Mouse (Mus musculus) forebrain, embryonic 13.5 days (tissue): ENCODE measurements around the gene B3gnt2. TPM values are rescaled to one million over a fixed set of nuclear protein-coding genes. Genes with fewer than 3 reads are reported as not detected.

Experiments used
- ATAC-seq: fragments of 200-750 bp; cut with Nextera tagmentation; 2 replicates; pipeline ENCODE4 v1.8.0; 2017
- H3K27ac ChIP-seq: fragments of 300-500 bp; sonication (generic); 2 replicates; pipeline ENCODE4 v1.5.1; 2015; ENCODE audit warnings: inconsistent platforms, mild to moderate bottlenecking, moderate library complexity
- H3K27me3 ChIP-seq: fragments of 300-500 bp; sonication (generic); 2 replicates; pipeline ENCODE4 v1.6.1; 2015; ENCODE audit warnings: mild to moderate bottlenecking, inconsistent platforms
- H3K36me3 ChIP-seq: fragments of 300-500 bp; sonication (generic); 2 replicates; pipeline ENCODE4 v1.6.1; 2015; ENCODE audit warnings: mild to moderate bottlenecking, inconsistent platforms; ENCODE audit not compliant: poor library complexity, severe bottlenecking
- H3K4me1 ChIP-seq: fragments of 300-500 bp; sonication (generic); 2 replicates; pipeline ENCODE4 v1.6.1; 2015; ENCODE audit warnings: inconsistent platforms
- H3K4me2 ChIP-seq: fragments of 300-500 bp; sonication (generic); 2 replicates; pipeline ENCODE4 v1.6.1; 2015; ENCODE audit warnings: inconsistent platforms, mild to moderate bottlenecking, moderate library complexity
- H3K4me3 ChIP-seq: fragments of 300-500 bp; sonication (generic); 2 replicates; pipeline ENCODE4 v1.5.1; 2015; ENCODE audit warnings: mild to moderate bottlenecking, inconsistent platforms
- H3K9ac ChIP-seq: fragments of 300-500 bp; sonication (generic); 2 replicates; pipeline ENCODE4 v1.6.1; 2015; ENCODE audit warnings: mild to moderate bottlenecking, inconsistent platforms
- H3K9me3 ChIP-seq: fragments of 300-500 bp; sonication (generic); replicated peaks from 2 replicates; pipeline ENCODE4 v1.6.1; 2016; ENCODE audit warnings: inconsistent platforms
- WGBS: fragments of 180-500 bp; shearing (Covaris S2); methylation state at CpG from one replicate; pipeline ENCODE4 v1.1.7; 2015; 5-methylcytosine and 5-hydroxymethylcytosine counted together
- polyA plus RNA-seq: library from polyadenylated mRNA; unstranded; fragments of >200 nt; fragmentation: Nextera tagmentation; extraction: Ambion mirVana; gene quantifications from 2 replicates; pipeline ENCODE4 v1.2.1, GENCODE M21; 2015

B3gnt2 gene
- polyA plus RNA-seq, 1 experiment from 2014 or later = 2.2 TPM

- no peak overlapping the region for H3K9ac ChIP-seq
- whole genome bisulfite sequencing = 25% methylated on average over 9 of the region's 9 CpGs
- H3K9me3 ChIP-seq = no peaks in the 10 kb centered on the region
- no peaks in the 10 kb centered on the region for H3K27me3 ChIP-seq
- H3K4me1 ChIP-seq = no peaks in the 10 kb centered on the region
- H3K27ac ChIP-seq = no peak overlapping the region
- H3K4me2 ChIP-seq = no peak overlapping the region
- H3K4me3 ChIP-seq = no peak overlapping the region
- H3K36me3 ChIP-seq = no peaks in the 10 kb centered on the region
- peak; percentile 43 for ATAC-seq
Measured at GRCm38 (mm10) chr11:22799987-22800424, 60.8 kb downstream of the B3gnt2 start.

DNA sequence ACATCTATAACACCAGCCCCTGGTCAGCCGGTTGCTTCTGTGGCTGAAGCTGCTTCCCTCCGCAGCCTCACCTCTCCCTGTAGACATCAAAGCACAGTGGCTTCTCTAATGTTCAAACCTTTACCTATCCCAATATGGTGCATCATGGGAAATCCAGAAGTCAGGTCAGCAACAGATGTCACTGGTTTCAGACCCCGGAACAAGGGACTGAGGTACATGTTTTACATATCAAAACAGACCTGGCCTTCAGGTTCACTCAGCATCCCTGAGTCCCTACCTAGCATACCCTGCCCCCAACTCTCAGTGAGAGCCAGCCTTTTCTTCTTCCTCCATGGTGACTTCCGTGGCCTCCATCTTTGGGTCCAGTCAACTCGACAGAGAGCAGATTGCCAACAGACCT lies 61.8 kb downstream of the B3gnt2 start:
- Histone ChIP-seq H3K4me3 (no peak overlapping the region), H3K9me3 (no peaks in the 10 kb centered on the region), H3K4me2 (no peak overlapping the region), H3K9ac (no peak overlapping the region), H3K36me3 (no peaks in the 10 kb centered on the region), H3K27me3 (no peaks in the 10 kb centered on the region), H3K27ac (no peak overlapping the region), H3K4me1 (no peaks in the 10 kb centered on the region)
- no peak for ATAC-seq
- WGBS = 78% methylated on average over 5 of the region's 5 CpGs

DNA sequence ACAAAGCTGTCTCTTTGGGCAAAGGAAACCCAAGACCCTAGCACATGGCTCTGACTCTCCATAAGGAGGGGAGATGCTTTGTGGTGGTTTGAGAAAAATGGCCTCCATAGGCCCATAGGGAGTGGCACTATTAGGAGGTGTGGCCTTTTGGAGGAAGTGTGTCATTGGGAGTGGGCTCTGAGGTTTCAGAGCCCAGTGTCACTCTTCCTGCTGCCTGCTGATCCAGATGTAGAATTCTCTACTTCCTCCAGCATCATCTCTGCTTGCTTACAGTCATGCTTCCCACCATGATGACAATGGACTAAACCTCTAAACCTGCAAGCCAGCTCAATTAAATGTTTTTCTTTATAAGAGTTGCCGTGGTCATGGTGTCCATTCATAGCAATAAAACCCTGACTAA lies 66.0 kb downstream of the B3gnt2 start:
- H3K4me2 ChIP-seq = no peak overlapping the region

GRCm38 (mm10) chr11:22793881-22794203 lies 66.9 kb downstream of the B3gnt2 start:
- H3K4me3 ChIP-seq = no peak overlapping the region
- no peaks in the 10 kb centered on the region for H3K27me3 ChIP-seq
- no peak overlapping the region for H3K4me2 ChIP-seq
- WGBS = 96% methylated on average over 1 of the region's 1 CpGs
- H3K27ac ChIP-seq = no peak overlapping the region
- H3K9me3 ChIP-seq = no peaks in the 10 kb centered on the region
- ATAC-seq = no peak
- no peak overlapping the region for H3K9ac ChIP-seq
- H3K4me1 ChIP-seq = no peaks in the 10 kb centered on the region
- H3K36me3 ChIP-seq = no peaks in the 10 kb centered on the region

More for the DNA sequence above, 66.0 kb downstream of the B3gnt2 start:
- Histone ChIP-seq H3K27me3 (no peaks in the 10 kb centered on the region), H3K9ac (no peak overlapping the region), H3K9me3 (no peaks in the 10 kb centered on the region), H3K27ac (no peak overlapping the region), H3K4me1 (no peaks in the 10 kb centered on the region), H3K4me3 (no peak overlapping the region), H3K36me3 (no peaks in the 10 kb centered on the region)
- WGBS = 88% methylated on average over 1 of the region's 1 CpGs
- ATAC-seq = no peak

GRCm38 (mm10) chr11:22793176-22793880 lies 67.4 kb downstream of the B3gnt2 start:
- WGBS = 78% methylated on average over 3 of the region's 3 CpGs

DNA sequence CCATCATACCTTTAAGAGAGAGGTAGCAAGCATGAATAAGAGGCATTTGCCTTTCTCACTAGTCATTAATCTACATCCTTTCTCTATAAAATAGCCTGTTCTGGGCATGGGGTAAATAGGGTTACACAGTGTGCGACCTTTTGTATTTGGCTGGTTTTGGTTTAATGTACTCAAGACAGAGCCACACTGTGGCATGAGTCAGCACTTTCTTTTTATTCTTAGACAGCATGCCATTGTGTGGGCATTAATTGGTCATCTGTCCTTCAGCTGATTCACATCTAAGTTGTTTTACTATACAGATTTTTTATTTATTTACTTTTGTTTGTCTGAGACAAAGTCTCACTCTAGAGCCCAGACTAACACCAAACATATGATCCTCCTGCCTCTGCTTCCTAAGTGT lies 68.6 kb downstream of the B3gnt2 start:
- no peak overlapping the region for H3K4me3 ChIP-seq
- H3K27ac ChIP-seq = no peak overlapping the region
- H3K27me3 ChIP-seq = no peaks in the 10 kb centered on the region
- H3K36me3 ChIP-seq = no peaks in the 10 kb centered on the region
- 80% methylated on average over 1 of the region's 1 CpGs for WGBS
- no peak overlapping the region for H3K4me2 ChIP-seq
- no peaks in the 10 kb centered on the region for H3K9me3 ChIP-seq
- no peak for ATAC-seq
- no peak overlapping the region for H3K9ac ChIP-seq
- H3K4me1 ChIP-seq = no peaks in the 10 kb centered on the region

More at GRCm38 (mm10) chr11:22793176-22793880, 67.4 kb downstream of the B3gnt2 start:
- H3K27ac ChIP-seq = no peak overlapping the region
- no peak overlapping the region for H3K9ac ChIP-seq
- H3K27me3 ChIP-seq = no peaks in the 10 kb centered on the region
- no peaks in the 10 kb centered on the region for H3K4me1 ChIP-seq
- ATAC-seq = no peak
- no peak overlapping the region for H3K4me3 ChIP-seq
- H3K4me2 ChIP-seq = no peak overlapping the region
- H3K36me3 ChIP-seq = no peaks in the 10 kb centered on the region
- no peaks in the 10 kb centered on the region for H3K9me3 ChIP-seq

GRCm38 (mm10) chr11:22791726-22792125 lies 69.0 kb downstream of the B3gnt2 start:
- H3K4me2 ChIP-seq = no peak overlapping the region
- no peak overlapping the region for H3K4me3 ChIP-seq
- H3K27ac ChIP-seq = no peak overlapping the region
- ATAC-seq = no peak
- H3K9ac ChIP-seq = no peak overlapping the region
- no peaks in the 10 kb centered on the region for H3K27me3 ChIP-seq
- H3K9me3 ChIP-seq = no peaks in the 10 kb centered on the region
- H3K36me3 ChIP-seq = no peaks in the 10 kb centered on the region
- H3K4me1 ChIP-seq = no peaks in the 10 kb centered on the region
- 84% methylated on average over 5 of the region's 5 CpGs for WGBS

- WGBS = 95% methylated on average over 2 of the region's 2 CpGs
- Histone ChIP-seq H3K9ac (no peak overlapping the region), H3K4me1 (no peaks in the 10 kb centered on the region)
Measured at GRCm38 (mm10) chr11:22787833-22788232, 72.9 kb downstream of the B3gnt2 start.

GRCm38 (mm10) chr11:22784477-22784876 lies 76.3 kb downstream of the B3gnt2 start:
- ATAC-seq = no peak
- 81% methylated on average over 3 of the region's 3 CpGs for WGBS
- Histone ChIP-seq H3K4me2 (no peak overlapping the region), H3K36me3 (no peaks in the 10 kb centered on the region), H3K27me3 (no peaks in the 10 kb centered on the region), H3K4me1 (no peaks in the 10 kb centered on the region), H3K27ac (no peak overlapping the region), H3K4me3 (no peak overlapping the region), H3K9me3 (no peaks in the 10 kb centered on the region), H3K9ac (no peak overlapping the region)

More at GRCm38 (mm10) chr11:22787833-22788232, 72.9 kb downstream of the B3gnt2 start:
- H3K27ac ChIP-seq = no peak overlapping the region
- H3K9me3 ChIP-seq = no peaks in the 10 kb centered on the region
- no peak overlapping the region for H3K4me3 ChIP-seq
- H3K4me2 ChIP-seq = no peak overlapping the region
- ATAC-seq = no peak
- H3K27me3 ChIP-seq = no peaks in the 10 kb centered on the region
- no peaks in the 10 kb centered on the region for H3K36me3 ChIP-seq

DNA sequence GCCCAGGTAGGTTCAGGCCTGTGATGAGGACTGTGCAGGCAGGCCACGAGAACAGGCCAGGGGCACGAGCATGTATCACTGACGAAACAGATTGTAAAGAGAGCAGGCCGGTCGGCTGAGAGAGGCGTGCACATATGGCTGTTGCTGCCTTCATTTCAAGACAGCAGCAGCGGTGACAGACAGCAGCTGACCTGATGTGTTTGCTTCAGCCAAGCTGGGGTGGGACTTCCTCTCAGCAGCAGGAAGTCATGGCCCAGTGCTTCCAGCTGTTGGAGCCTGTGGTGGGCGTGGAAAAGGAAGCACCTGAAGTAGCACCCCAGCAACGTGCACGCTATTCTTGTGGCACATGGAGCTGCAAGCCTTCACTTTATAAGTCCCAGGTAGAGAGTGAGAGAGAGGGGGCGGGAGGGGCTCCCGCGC lies 78.0 kb downstream of the B3gnt2 start:
- no peak for ATAC-seq
- Histone ChIP-seq H3K4me1 (no peaks in the 10 kb centered on the region), H3K4me3 (no peak overlapping the region), H3K4me2 (no peak overlapping the region), H3K9me3 (no peaks in the 10 kb centered on the region), H3K27me3 (no peaks in the 10 kb centered on the region), H3K36me3 (no peaks in the 10 kb centered on the region), H3K9ac (no peak overlapping the region), H3K27ac (no peak overlapping the region)
- WGBS = 80% methylated on average over 13 of the region's 13 CpGs

- Histone ChIP-seq H3K9me3 (no peaks in the 10 kb centered on the region), H3K4me1 (no peaks in the 10 kb centered on the region), H3K27me3 (no peaks in the 10 kb centered on the region), H3K27ac (no peak overlapping the region), H3K9ac (no peak overlapping the region), H3K36me3 (no peaks in the 10 kb centered on the region), H3K4me2 (no peak overlapping the region), H3K4me3 (no peak overlapping the region)
- no peak for ATAC-seq
Measured at GRCm38 (mm10) chr11:22781190-22781589, 79.6 kb downstream of the B3gnt2 start.

GRCm38 (mm10) chr11:22780761-22781160 lies 80.0 kb downstream of the B3gnt2 start:
- Histone ChIP-seq H3K27me3 (no peaks in the 10 kb centered on the region), H3K9ac (no peak overlapping the region), H3K4me3 (no peak overlapping the region), H3K9me3 (no peaks in the 10 kb centered on the region), H3K27ac (no peak overlapping the region), H3K4me2 (no peak overlapping the region), H3K36me3 (no peaks in the 10 kb centered on the region), H3K4me1 (no peaks in the 10 kb centered on the region)
- WGBS = 94% methylated on average over 2 of the region's 2 CpGs
- ATAC-seq = no peak
